In the genomic region with DNA sequence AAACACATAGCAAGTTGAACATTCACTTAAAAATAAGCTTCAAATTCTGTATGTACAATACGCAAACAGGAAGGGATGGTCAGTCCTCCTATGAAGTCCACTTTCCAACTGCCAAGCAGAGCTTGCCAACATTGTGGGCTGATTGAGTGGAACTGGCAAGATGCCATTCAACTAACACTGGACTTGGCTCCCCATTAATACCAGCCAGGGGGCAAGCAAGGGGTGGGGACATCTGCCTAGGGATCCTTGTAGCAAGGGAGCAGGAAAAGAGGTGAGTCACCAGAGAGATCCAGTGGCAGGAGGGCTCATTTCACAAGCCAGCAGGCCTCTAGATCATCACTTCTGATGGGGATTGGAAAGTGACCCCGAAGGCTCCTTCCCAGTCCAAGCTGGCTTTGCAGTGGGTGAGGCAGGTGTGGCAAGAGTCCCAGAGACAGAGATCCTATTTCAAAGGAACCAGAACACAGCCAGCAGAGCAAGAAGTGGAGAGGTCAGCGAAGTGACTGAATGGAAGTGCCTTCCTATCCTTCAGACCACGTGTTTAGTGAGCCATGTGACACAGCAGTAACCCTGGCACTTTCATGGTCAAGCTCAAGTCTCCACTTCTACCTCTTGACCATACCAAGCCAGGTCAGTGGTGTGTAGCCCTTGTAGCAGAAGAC, we compare ENCODE assay signal across 13 mouse cellular contexts. TPM values are rescaled to one million over a fixed set of nuclear protein-coding genes. Genes with fewer than 3 reads are reported as not detected.
DNase-seq lines count a peak whose midpoint lies in the region; ATAC-seq and TF ChIP-seq lines count a peak whose summit lies in the region.
"Had no signal": no experiment of that assay in that cellular context is flagged by ENCODE, and none has a peak within 500 bp of the region (broad histone marks: within the 10 kb centered on the region; RNA-seq: fewer than 3 reads in every experiment).

No protein-coding gene starts in this region.

- H3K27me3 ChIP-seq in lung, postnatal 0 days (replicated peaks; ENCODE audit: insufficient read depth, low read length): no peaks in the 10 kb centered on the region
- H3K27me3 ChIP-seq: embryonic facial prominence, embryonic 12.5 days; neural tube, embryonic 12.5 days had no signal

- WGBS in lung, postnatal 0 days: 28% methylated on average over 4 of the region's 4 CpGs

- H3K9me3 ChIP-seq in lung, postnatal 0 days (ENCODE audit: low read length): no peaks in the 10 kb centered on the region
- H3K9me3 ChIP-seq: embryonic facial prominence, embryonic 12.5 days; neural tube, embryonic 12.5 days had no signal

- peak; percentile 1 for DNase-seq in heart, adult 8-10 months (ENCODE audit: low spot score)
- DNase-seq in heart, postnatal 25 days (ENCODE audit: low spot score): no peak
- peak; percentile 14 for DNase-seq in NIH3T3 (ENCODE audit: low read depth)
- peak; percentile 52 to 55 for DNase-seq in kidney, adult 8-10 months
- peak; percentile 65 for DNase-seq in lung, postnatal 0 days (ENCODE audit: low spot score)
- no peak for DNase-seq in right cerebral cortex, postnatal 10 days (ENCODE audit: low spot score in 2 of 2)
- DNase-seq in left cerebral cortex, adult 8-10 months (ENCODE audit: low spot score in 2 of 2): no peak
- DNase-seq: cerebellum, adult 8-10 months had no signal

- H3K9ac ChIP-seq in lung, postnatal 0 days (replicated peaks; ENCODE audit: low read depth): no peak overlapping the region
- H3K9ac ChIP-seq: embryonic facial prominence, embryonic 12.5 days; neural tube, embryonic 12.5 days had no signal

- H3K4me2 ChIP-seq in lung, postnatal 0 days (replicated peaks; ENCODE audit: low read depth, low read length): no peak overlapping the region
- H3K4me2 ChIP-seq: embryonic facial prominence, embryonic 12.5 days; neural tube, embryonic 12.5 days had no signal

- H3K4me3 ChIP-seq in lung, postnatal 0 days (ENCODE audit: low read depth, low read length): no peak overlapping the region
- H3K4me3 ChIP-seq: embryonic facial prominence, embryonic 12.5 days; neural tube, embryonic 12.5 days had no signal

- no peak for TF ChIP-seq CTCF in lung, postnatal 0 days (IDR thresholded peaks at IDR 0.05)

- peak; percentile 83 for ATAC-seq in lung, postnatal 0 days
- ATAC-seq in inflammation-experienced regulatory T-cells, adult 6 months: no peak
- ATAC-seq: intestine, embryonic 16.5 days had no signal

- H3K27ac ChIP-seq in lung, postnatal 0 days (ENCODE audit: low read length): no peak overlapping the region
- H3K27ac ChIP-seq: embryonic facial prominence, embryonic 12.5 days; macrophage; neural tube, embryonic 12.5 days had no signal

- TF ChIP-seq EP300 in lung, postnatal 0 days (IDR thresholded peaks at IDR 0.05): peak; percentile 41

- intact Hi-C loops in heart, postnatal 25 days (cut with DNase I): no loop called here

- no peaks in the 10 kb centered on the region for H3K36me3 ChIP-seq in lung, postnatal 0 days (ENCODE audit: insufficient read depth, low read length)
- H3K36me3 ChIP-seq: embryonic facial prominence, embryonic 12.5 days; neural tube, embryonic 12.5 days had no signal

- no peaks in the 10 kb centered on the region; the same call in 1 of the 2 replicates for H3K4me1 ChIP-seq in lung, postnatal 0 days (ENCODE audit: insufficient read depth, low read depth, low read length)
- H3K4me1 ChIP-seq: embryonic facial prominence, embryonic 12.5 days; neural tube, embryonic 12.5 days had no signal

RNA-seq across cellular contexts. Expression of gene Smco4, which starts 53.8 kb away (rescaled TPM):
- total RNA-seq in heart, adult 8-10 months (2022): 10 to 100 TPM; 22.7 to 33.0 (median 28.0) TPM
- total RNA-seq in heart, postnatal 25 days (2021): 10 to 100 TPM; 22.4 to 23.1 TPM
- polyA plus RNA-seq in lung, postnatal 0 days (2015; fragmentation: Nextera tagmentation; extraction: Ambion mirVana): 3.8 TPM in 2 replicates
- 10 to 100 TPM; 12.3 to 61.1 (median 54.2) TPM for polyA plus RNA-seq in inflammation-experienced regulatory T-cells, adult 6 months (2017; shearing (Covaris generic))
- 1 to 10 TPM; 3.6 to 6.2 (median 5.1) TPM for total RNA-seq in left cerebral cortex, adult 8-10 months (2022)

Comparison
In these comparisons a context has a peak if more than half of its experiments do, and no peak if none do; other contexts are left out.
1. DNase-seq: peak in heart, adult 8-10 months (single experiment), NIH3T3 (single experiment), kidney, adult 8-10 months (2 of 2) and lung, postnatal 0 days (single experiment); none in heart, postnatal 25 days (single experiment), right cerebral cortex, postnatal 10 days (0 of 2) and left cerebral cortex, adult 8-10 months (0 of 2).